Mouse (Mus musculus) adrenal gland, adult (tissue): Measurements from ENCODE around the gene Kcnh3.

Experiments
- DNase-seq, 2 experiments: peaks; one replicate each; pipeline ENCODE4 v3.0.0; 2022 to 2023; ENCODE audit warnings: low spot score in 1 of 2; ENCODE audit not compliant: inconsistent age in 2 of 2

Kcnh3 gene

GRCm38 (mm10) chr15:99224208-99224911 lies at the start of gene Kcnh3:
Kcnh3 (plus strand) TSS chr15:99224861.
- DNase-seq, result peak; percentile 59 to 79

GRCm38 (mm10) chr15:99179639-99180038 lies 45.0 kb upstream of the Kcnh3 start:
- DNase-seq, result no peak

GRCm38 (mm10) chr15:99184217-99184914 lies 40.3 kb upstream of the Kcnh3 start:
- no peak for DNase-seq

GRCm38 (mm10) chr15:99194358-99194757 lies 30.3 kb upstream of the Kcnh3 start:
- DNase-seq, result peak in 1 of 2 experiments; percentile 13

- no peak for DNase-seq
Observed at GRCm38 (mm10) chr15:99195043-99195442, 29.6 kb upstream of the Kcnh3 start.

GRCm38 (mm10) chr15:99198761-99199160 lies 25.9 kb upstream of the Kcnh3 start:
- DNase-seq, result peak; percentile 19 to 67

GRCm38 (mm10) chr15:99205959-99206358 lies 18.7 kb upstream of the Kcnh3 start:
- no peak for DNase-seq

- no peak for DNase-seq
Observed at GRCm38 (mm10) chr15:99213183-99213582, 11.5 kb upstream of the Kcnh3 start.

GRCm38 (mm10) chr15:99214941-99215340 lies 9.7 kb upstream of the Kcnh3 start:
- peak; percentile 25 to 52 for DNase-seq

- DNase-seq, result no peak
Observed at GRCm38 (mm10) chr15:99215741-99216463, 8.8 kb upstream of the Kcnh3 start.

GRCm38 (mm10) chr15:99217630-99218029 lies 7.0 kb upstream of the Kcnh3 start:
- no peak for DNase-seq

- no peak for DNase-seq
Observed at GRCm38 (mm10) chr15:99221315-99221952, 3.2 kb upstream of the Kcnh3 start.

- DNase-seq, result no peak
Observed at GRCm38 (mm10) chr15:99222794-99223584, 1.7 kb upstream of the Kcnh3 start.

GRCm38 (mm10) chr15:99223585-99224207 lies 965 bp upstream of the Kcnh3 start:
- DNase-seq, result peak; percentile 54 to 83

- DNase-seq, result peak in 1 of 2 experiments; percentile 65
Observed at GRCm38 (mm10) chr15:99225081-99225810, 585 bp downstream of the Kcnh3 start.

- no peak for DNase-seq
Observed at GRCm38 (mm10) chr15:99226090-99226489, 1.4 kb downstream of the Kcnh3 start.

- DNase-seq, result no peak
Observed at GRCm38 (mm10) chr15:99231998-99232397, 7.3 kb downstream of the Kcnh3 start.

- no peak for DNase-seq
Observed at GRCm38 (mm10) chr15:99233719-99234118, 9.1 kb downstream of the Kcnh3 start.

- no peak for DNase-seq
Observed at GRCm38 (mm10) chr15:99234326-99235010, 9.8 kb downstream of the Kcnh3 start.
